Mouse (Mus musculus) limb, embryonic 10.5 days (tissue): Measurements from ENCODE around the gene Olfr1354. TPM values are rescaled to one million over a fixed set of nuclear protein-coding genes. Genes with fewer than 3 reads are reported as not detected.
"Not testable (repeated sequence)": the region's sequence is repeated elsewhere in the genome, so short reads cannot be mapped to it uniquely, and the experiment has no call there.

Experiments
- DNase-seq: peaks from one replicate; pipeline ENCODE4 v3.0.0-alpha.2; 2017; ENCODE audit warnings: low spot score
- H3K27ac ChIP-seq: fragments of 300-500 bp; sonication (generic); 2 replicates; pipeline ENCODE4 v1.5.1; 2016; ENCODE audit warnings: mild to moderate bottlenecking
- H3K27me3 ChIP-seq: fragments of 300-500 bp; sonication (generic); 2 replicates; pipeline ENCODE4 v1.6.1; 2016; ENCODE audit warnings: low read depth, mild to moderate bottlenecking; ENCODE audit not compliant: poor library complexity, severe bottlenecking
- H3K36me3 ChIP-seq: fragments of 300-500 bp; sonication (generic); 2 replicates; pipeline ENCODE4 v1.6.1; 2016; ENCODE audit warnings: mild to moderate bottlenecking, moderate library complexity
- H3K4me1 ChIP-seq: fragments of 300-500 bp; sonication (generic); 2 replicates; pipeline ENCODE4 v1.6.1; 2016
- H3K4me3 ChIP-seq: fragments of 300-500 bp; sonication (generic); 2 replicates; pipeline ENCODE4 v1.5.1; 2016; ENCODE audit warnings: mild to moderate bottlenecking, moderate library complexity
- H3K9me3 ChIP-seq: fragments of 300-500 bp; sonication (generic); replicated peaks from 2 replicates; pipeline ENCODE4 v1.6.1; 2016; ENCODE audit warnings: mild to moderate bottlenecking
- WGBS: fragments of 180-500 bp; shearing (Covaris S2); methylation state at CpG from one replicate; pipeline ENCODE4 v1.1.7; 2016; 5-methylcytosine and 5-hydroxymethylcytosine counted together
- polyA plus RNA-seq: library from polyadenylated mRNA; unstranded; fragments of >200 nt; fragmentation: Nextera tagmentation; extraction: Ambion mirVana; gene quantifications from 2 replicates; pipeline ENCODE4 v1.2.1, GENCODE M21; 2016

The Olfr1354 gene
- not detected in 2 replicates for polyA plus RNA-seq

GRCm38 (mm10) chr10:78912871-78913270 is at the start of gene Olfr1354:
TSS of gene Olfr1354 (plus strand) at chr10:78913171.
- not testable (repeated sequence) for H3K4me3 ChIP-seq, H3K36me3 ChIP-seq, H3K4me1 ChIP-seq, H3K27ac ChIP-seq, DNase-seq, H3K9me3 ChIP-seq, H3K27me3 ChIP-seq
- WGBS = 89% methylated on average over 1 of the region's 1 CpGs

GRCm38 (mm10) chr10:78875240-78875639 is 37.7 kb upstream of the Olfr1354 start, which contains the start of gene Olfr1355:
TSS of gene Olfr1355 (plus strand) at chr10:78875540.
- Histone ChIP-seq H3K36me3 (no peaks in the 10 kb centered on the region), H3K4me3 (no peak within 1 kb of the TSS), H3K9me3 (no peaks in the 10 kb centered on the region), H3K4me1 (no peaks in the 10 kb centered on the region), H3K27ac (no peak within 1 kb of the TSS), H3K27me3 (no peaks in the 10 kb centered on the region)
- no peak for DNase-seq
- WGBS = 79% methylated on average over 2 of the region's 2 CpGs

GRCm38 (mm10) chr10:78950336-78950735 is 37.4 kb downstream of the Olfr1354 start, which contains the start of gene Olfr8:
TSS of gene Olfr8 (plus strand) at chr10:78950636.
- 77% methylated on average over 1 of the region's 1 CpGs for WGBS
- H3K4me1 ChIP-seq, H3K9me3 ChIP-seq, H3K27me3 ChIP-seq, H3K27ac ChIP-seq, H3K4me3 ChIP-seq, H3K36me3 ChIP-seq, DNase-seq: not testable (repeated sequence)

GRCm38 (mm10) chr10:78963009-78963408 is 50.0 kb downstream of the Olfr1354 start, which contains the start of gene Olfr1353:
TSS of gene Olfr1353 (plus strand) at chr10:78963309.
- not testable (repeated sequence) for H3K4me3 ChIP-seq, DNase-seq, H3K4me1 ChIP-seq, H3K36me3 ChIP-seq, H3K27ac ChIP-seq, H3K27me3 ChIP-seq, H3K9me3 ChIP-seq

Other genes with a start within 250 kb of the Olfr1354 start
- gene Casp14, start 194.9 kb upstream of the Olfr1354 start, polyA plus RNA-seq = 0.06 TPM in 1 of 2 replicates, not detected in the other
- 0.14 and 0.20 TPM in 2 replicates for gene Ccdc105, start 160.1 kb upstream of the Olfr1354 start, polyA plus RNA-seq
- gene Slc1a6, start 132.7 kb upstream of the Olfr1354 start, polyA plus RNA-seq = 0.49 and 1.1 TPM in 2 replicates
- not detected in 2 replicates for gene Olfr1356, start 61.0 kb upstream of the Olfr1354 start, polyA plus RNA-seq
- gene Olfr1355, start 37.6 kb upstream of the Olfr1354 start, polyA plus RNA-seq = not detected in 2 replicates
- gene Olfr8, start 37.5 kb downstream of the Olfr1354 start, polyA plus RNA-seq = not detected in 2 replicates
- gene Olfr1353, start 50.1 kb downstream of the Olfr1354 start, polyA plus RNA-seq = not detected in 2 replicates
- not detected in 2 replicates for gene Olfr1352, start 67.9 kb downstream of the Olfr1354 start, polyA plus RNA-seq
- gene Olfr1351, start 99.3 kb downstream of the Olfr1354 start, polyA plus RNA-seq = not detected in 2 replicates
- 0.14 TPM in 1 of 2 replicates, not detected in the other for gene Olfr57, start 115.6 kb downstream of the Olfr1354 start, polyA plus RNA-seq
- gene 2610008E11Rik, start 184.4 kb downstream of the Olfr1354 start, polyA plus RNA-seq = 28.8 and 37.2 TPM in 2 replicates
- not detected in 2 replicates for gene Vmn2r80, start 235.6 kb downstream of the Olfr1354 start, polyA plus RNA-seq